Mouse (Mus musculus): ENCODE data around the gene Wfs1. TPM values are rescaled to one million over a fixed set of nuclear protein-coding genes. Genes with fewer than 3 reads are reported as not detected.
A peak's percentile ranks its signal among the peaks of the same experiment; 100 is the strongest.

The Wfs1 gene
- total RNA-seq (2021) (10 to 100 TPM; 82.3 to 99.7 TPM), polyA plus RNA-seq (2012; rRNA removed) (72.3 and 73.8 TPM in 2 replicates)
- long read RNA-seq, transcript Wfs1-201 (8 exons, 3,787 nt) = major isoform, 140 of 172 reads
- long read RNA-seq, partial matches to known transcripts = 12 of 172 reads
- long read RNA-seq, other reads (novel, unspliced or antisense) = 20 of 172 reads

GRCm38 (mm10) chr5:36988781-36989624, at the start of gene Wfs1:
Gene Wfs1, minus strand, starts transcription at chr5:36989205.
- Histone ChIP-seq H3K27me3 (ENCODE audit: control insufficient read depth, insufficient read depth, low read length) (no peaks in the 10 kb centered on the region), H3K79me2 (replicated peaks; ENCODE audit: control insufficient read depth, insufficient read depth, low read length) (no peaks in the 10 kb centered on the region), H3K9ac (ENCODE audit: low read depth, low read length) (peak within 1 kb of the TSS; percentile 84), H3K4me3 (peak within 1 kb of the TSS; percentile 80), H3K27ac (peak within 1 kb of the TSS; percentile 83), H3K4me1 (ENCODE audit: control insufficient read depth, insufficient read depth, low read length) (peaks cover 4% of the 10 kb centered on the region; the same call in 1 of the 2 replicates), H3K36me3 (ENCODE audit: control insufficient read depth, insufficient read depth, low read length) (no peaks in the 10 kb centered on the region)
- WGBS = 1% methylated on average over 60 of the region's 60 CpGs
- TF ChIP-seq EP300 (IDR thresholded peaks at IDR 0.05; ENCODE audit: insufficient read depth, low read depth, low read length) (0 out of 2 replicates have a peak, but pooled peaks have one; percentile 47), CTCF (IDR thresholded peaks at IDR 0.05) (peak; percentile 20), POLR2A (IDR thresholded peaks at IDR 0.05; ENCODE audit: insufficient read depth, low read depth, low read length) (peak; percentile 80)
- intact Hi-C loops (cut with DNase I) = no loop called here
- peak; percentile 97 to 99 for DNase-seq

GRCm38 (mm10) chr5:37036884-37037283, 47.9 kb upstream of the Wfs1 start:
- Histone ChIP-seq H3K79me2 (replicated peaks; ENCODE audit: control insufficient read depth, insufficient read depth, low read length) (no peaks in the 10 kb centered on the region), H3K4me3 (no peak overlapping the region), H3K4me1 (ENCODE audit: control insufficient read depth, insufficient read depth, low read length) (no peaks in the 10 kb centered on the region), H3K36me3 (ENCODE audit: control insufficient read depth, insufficient read depth, low read length) (no peaks in the 10 kb centered on the region), H3K27ac (no peak overlapping the region), H3K9ac (ENCODE audit: low read depth, low read length) (no peak overlapping the region), H3K27me3 (ENCODE audit: control insufficient read depth, insufficient read depth, low read length) (peaks cover 1% of the 10 kb centered on the region; the same call in 1 of the 2 replicates)
- no peak for DNase-seq
- WGBS = 60% methylated on average over 3 of the region's 3 CpGs
- no peak for TF ChIP-seq CTCF (IDR thresholded peaks at IDR 0.05)
- no peak for TF ChIP-seq POLR2A (IDR thresholded peaks at IDR 0.05; ENCODE audit: insufficient read depth, low read depth, low read length)
- no peak for TF ChIP-seq EP300 (IDR thresholded peaks at IDR 0.05; ENCODE audit: insufficient read depth, low read depth, low read length)
- intact Hi-C loops (cut with DNase I) = no loop called here

DNA sequence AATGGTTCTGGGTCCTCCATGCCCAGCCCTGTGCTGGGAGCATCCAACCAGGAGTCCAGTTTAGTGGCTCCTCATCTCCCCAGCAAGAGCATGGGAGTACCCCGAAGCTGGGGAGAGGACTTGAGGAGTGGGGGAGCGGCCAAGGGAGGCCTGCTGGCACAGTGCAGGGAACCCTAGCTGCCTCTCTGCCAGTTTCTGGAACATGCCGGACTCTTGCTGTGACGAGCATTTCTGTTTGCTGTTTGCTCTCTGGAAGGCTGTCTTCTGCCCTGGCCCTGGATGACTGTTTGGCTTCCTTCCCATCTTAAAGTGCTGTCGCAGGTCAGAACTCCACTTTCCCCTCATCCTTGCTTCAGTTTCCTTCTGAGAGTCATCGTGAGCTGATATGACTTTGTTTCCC, 46.9 kb upstream of the Wfs1 start:
- no peak for TF ChIP-seq EP300 (IDR thresholded peaks at IDR 0.05; ENCODE audit: insufficient read depth, low read depth, low read length)
- no peak for TF ChIP-seq POLR2A (IDR thresholded peaks at IDR 0.05; ENCODE audit: insufficient read depth, low read depth, low read length)
- no peak for TF ChIP-seq CTCF (IDR thresholded peaks at IDR 0.05)
- DNase-seq = no peak
- intact Hi-C loops (cut with DNase I) = no loop called here
- H3K27me3 ChIP-seq (ENCODE audit: control insufficient read depth, insufficient read depth, low read length) = peaks cover 1% of the 10 kb centered on the region; the same call in 1 of the 2 replicates
- no peak overlapping the region for H3K4me3 ChIP-seq
- no peaks in the 10 kb centered on the region for H3K4me1 ChIP-seq (ENCODE audit: control insufficient read depth, insufficient read depth, low read length)
- WGBS = 72% methylated on average over 6 of the region's 6 CpGs
- no peak overlapping the region for H3K9ac ChIP-seq (ENCODE audit: low read depth, low read length)
- H3K27ac ChIP-seq = no peak overlapping the region
- no peaks in the 10 kb centered on the region for H3K36me3 ChIP-seq (ENCODE audit: control insufficient read depth, insufficient read depth, low read length)
- H3K79me2 ChIP-seq (replicated peaks; ENCODE audit: control insufficient read depth, insufficient read depth, low read length) = no peaks in the 10 kb centered on the region

DNA sequence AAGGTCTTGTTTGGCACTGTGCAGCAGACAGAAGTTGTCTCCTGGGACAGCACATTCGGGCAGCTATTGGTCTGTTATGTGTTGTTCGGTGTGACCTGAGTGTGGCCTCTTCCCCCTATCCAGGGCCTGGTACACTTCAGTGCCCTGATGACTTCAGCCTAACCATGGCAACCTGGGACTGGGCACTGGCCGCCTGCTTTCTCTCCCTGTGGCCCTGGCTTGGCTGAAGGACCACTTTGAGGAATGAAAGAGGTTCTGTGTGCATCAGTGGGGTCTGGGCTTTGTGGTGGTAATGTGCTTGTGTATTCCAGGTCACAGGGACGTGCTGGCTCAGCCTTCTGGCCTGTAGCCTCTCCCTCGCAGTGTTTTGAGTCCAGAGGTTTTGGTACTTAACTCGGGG, 46.2 kb upstream of the Wfs1 start:
- no peak for DNase-seq
- Histone ChIP-seq H3K27me3 (ENCODE audit: control insufficient read depth, insufficient read depth, low read length) (peaks cover 1% of the 10 kb centered on the region; the same call in 1 of the 2 replicates), H3K9ac (ENCODE audit: low read depth, low read length) (no peak overlapping the region), H3K27ac (no peak overlapping the region), H3K79me2 (replicated peaks; ENCODE audit: control insufficient read depth, insufficient read depth, low read length) (no peaks in the 10 kb centered on the region), H3K4me3 (no peak overlapping the region), H3K4me1 (ENCODE audit: control insufficient read depth, insufficient read depth, low read length) (no peaks in the 10 kb centered on the region), H3K36me3 (ENCODE audit: control insufficient read depth, insufficient read depth, low read length) (no peaks in the 10 kb centered on the region)
- intact Hi-C loops (cut with DNase I) = no loop called here
- WGBS = 66% methylated on average over 6 of the region's 6 CpGs
- TF ChIP-seq CTCF (IDR thresholded peaks at IDR 0.05) (no peak), POLR2A (IDR thresholded peaks at IDR 0.05; ENCODE audit: insufficient read depth, low read depth, low read length) (no peak), EP300 (IDR thresholded peaks at IDR 0.05; ENCODE audit: insufficient read depth, low read depth, low read length) (no peak)

DNA sequence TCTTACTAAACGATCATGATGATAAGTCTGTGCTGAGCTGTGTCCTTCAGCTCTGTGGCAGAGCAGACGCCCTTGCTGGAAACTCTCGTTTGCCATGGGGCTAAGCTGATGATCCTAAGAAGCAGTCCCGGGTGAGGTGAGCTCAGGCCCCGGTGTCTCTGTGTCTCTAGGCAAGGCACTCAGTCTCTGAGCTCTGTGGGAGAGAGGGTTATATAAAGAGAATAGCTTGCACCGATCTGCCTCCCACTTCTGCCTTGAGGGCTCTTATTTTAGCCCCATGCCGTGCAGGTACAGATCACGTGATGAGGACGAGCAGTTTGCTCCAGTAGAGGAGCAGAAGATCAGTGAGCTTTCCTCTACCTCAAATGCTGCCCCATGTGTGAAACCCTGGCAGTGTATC, 41.7 kb upstream of the Wfs1 start:
- no peaks in the 10 kb centered on the region for H3K4me1 ChIP-seq (ENCODE audit: control insufficient read depth, insufficient read depth, low read length)
- H3K27me3 ChIP-seq (ENCODE audit: control insufficient read depth, insufficient read depth, low read length) = peaks cover 17% of the 10 kb centered on the region
- TF ChIP-seq POLR2A (IDR thresholded peaks at IDR 0.05; ENCODE audit: insufficient read depth, low read depth, low read length) = no peak
- no peak for TF ChIP-seq CTCF (IDR thresholded peaks at IDR 0.05)
- TF ChIP-seq EP300 (IDR thresholded peaks at IDR 0.05; ENCODE audit: insufficient read depth, low read depth, low read length) = no peak
- H3K9ac ChIP-seq (ENCODE audit: low read depth, low read length) = no peak overlapping the region
- 43% methylated on average over 9 of the region's 9 CpGs for WGBS
- intact Hi-C loops (cut with DNase I) = no loop called here
- no peaks in the 10 kb centered on the region for H3K79me2 ChIP-seq (replicated peaks; ENCODE audit: control insufficient read depth, insufficient read depth, low read length)
- no peak for DNase-seq
- no peak overlapping the region for H3K27ac ChIP-seq
- H3K36me3 ChIP-seq (ENCODE audit: control insufficient read depth, insufficient read depth, low read length) = no peaks in the 10 kb centered on the region
- no peak overlapping the region for H3K4me3 ChIP-seq
